Mouse (Mus musculus): Measurements from ENCODE around the gene Txnip.
"Not testable (repeated sequence)": the region's sequence is repeated elsewhere in the genome, so short reads cannot be mapped to it uniquely, and the experiment has no call there.

The Txnip gene

DNA sequence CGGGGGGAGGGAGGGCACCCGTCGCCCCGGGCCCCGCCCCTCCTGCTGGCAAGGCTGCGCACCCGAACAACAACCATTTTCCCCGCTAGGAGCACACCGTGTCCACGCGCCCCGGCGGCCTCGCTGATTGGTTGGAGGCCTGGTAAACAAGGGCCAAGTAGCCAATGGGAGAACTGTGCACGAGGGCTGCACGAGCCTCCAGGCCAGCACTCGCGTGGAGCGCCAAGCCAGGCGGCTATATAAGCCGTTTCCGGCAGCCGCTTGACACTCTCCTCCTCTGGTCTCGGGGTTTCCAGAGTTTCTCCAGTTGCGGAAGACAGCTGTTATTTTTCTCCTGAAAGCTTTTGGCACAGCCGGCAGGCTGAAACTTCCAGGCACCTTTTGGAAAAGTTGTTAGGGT is at the start of gene Txnip:
TSS of gene Txnip (plus strand) at position 264 of the 400 bp plus-strand sequence.
- DNase-seq (ENCODE audit: low spot score in 2 of 2): peak; percentile 99 to 100

GRCm38 (mm10) chr3:96507966-96508365 is 49.8 kb upstream of the Txnip start:
- DNase-seq (ENCODE audit: low spot score in 2 of 2): not testable (repeated sequence)

- no peak for DNase-seq (ENCODE audit: low spot score in 2 of 2)
Measured at GRCm38 (mm10) chr3:96520171-96520570, 37.6 kb upstream of the Txnip start.

DNA sequence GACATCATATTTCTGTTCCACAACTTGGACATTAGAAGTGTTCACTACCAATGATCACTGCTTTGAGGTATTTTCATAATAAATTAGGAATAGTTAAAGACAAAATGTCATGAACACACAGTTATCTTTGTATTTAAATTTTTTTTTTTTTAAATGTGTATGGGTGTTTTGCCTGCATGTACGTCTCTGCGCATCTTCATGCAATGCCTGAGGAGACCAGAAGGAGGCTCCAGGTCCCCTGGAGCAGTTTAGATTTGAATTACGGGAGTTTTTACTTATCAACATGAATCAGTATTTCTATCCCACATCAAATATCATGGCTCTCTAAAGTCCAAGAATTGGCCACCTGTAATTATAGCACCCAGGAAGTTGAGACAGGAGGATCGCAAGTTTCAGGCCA is 35.6 kb upstream of the Txnip start:
- no peak for DNase-seq (ENCODE audit: low spot score in 2 of 2)

DNA sequence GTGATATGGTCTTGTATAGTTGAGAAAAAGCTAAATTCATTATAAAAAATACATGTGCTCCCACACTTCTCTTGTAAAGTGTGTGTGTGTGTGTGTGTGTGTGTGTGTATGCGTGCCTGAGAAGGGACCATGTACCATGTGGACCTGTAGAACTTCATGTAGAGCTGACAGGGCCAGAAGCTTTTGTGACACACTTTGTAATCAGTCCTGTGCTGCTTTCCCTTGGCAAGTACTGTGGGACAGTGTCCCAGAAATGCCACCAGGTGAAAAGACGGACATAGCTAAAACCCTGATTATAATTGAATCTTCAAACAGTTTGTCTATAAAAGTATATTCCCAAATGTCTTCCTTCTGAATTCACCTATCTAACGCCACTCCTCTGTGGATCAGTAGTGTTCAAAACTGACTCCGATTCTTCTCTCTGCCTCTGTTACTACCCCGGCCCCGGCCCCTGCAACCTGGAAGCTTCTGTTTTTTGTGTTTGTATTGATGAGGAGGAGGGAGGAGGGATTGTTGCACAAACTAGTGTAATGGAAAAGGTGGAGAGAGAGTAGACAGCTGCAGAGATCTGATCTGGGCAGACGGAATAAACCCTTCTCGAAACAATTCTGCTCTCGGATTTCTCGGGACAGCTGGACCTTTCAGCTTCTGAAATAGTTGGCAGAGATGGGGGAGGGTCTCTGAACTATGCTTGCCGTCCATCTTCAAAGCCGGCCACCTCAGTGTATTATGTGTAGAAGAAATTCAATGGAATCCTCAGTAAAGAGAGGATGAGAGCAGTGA is 33.5 kb upstream of the Txnip start:
- DNase-seq (ENCODE audit: low spot score in 2 of 2): no peak

DNA sequence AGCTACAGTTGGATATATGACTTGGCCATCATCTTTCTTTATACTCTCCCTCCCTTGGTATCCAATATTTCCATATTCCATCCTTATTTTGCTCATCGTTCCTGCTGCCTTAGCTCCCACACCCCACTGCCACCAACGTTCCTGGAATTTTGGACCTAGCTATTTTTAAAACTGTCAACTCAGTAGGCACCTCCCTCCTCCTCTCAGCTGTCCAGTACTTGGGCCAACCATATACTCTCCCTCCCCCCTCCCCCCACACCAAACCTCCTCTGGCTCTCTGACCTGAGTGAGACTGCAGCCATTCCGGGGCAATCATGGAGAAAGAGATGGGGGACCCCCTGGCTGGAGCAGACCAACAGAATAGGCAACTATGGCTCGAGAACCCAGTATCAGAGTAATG is 32.8 kb upstream of the Txnip start, which contains the start of gene Hfe2:
TSS of gene Hfe2 (plus strand) at position 259 of the 400 bp plus-strand sequence.
- no peak for DNase-seq (ENCODE audit: low spot score in 2 of 2)

- no peak for DNase-seq (ENCODE audit: low spot score in 2 of 2)
Measured at GRCm38 (mm10) chr3:96526013-96526762, 31.6 kb upstream of the Txnip start.

GRCm38 (mm10) chr3:96526864-96527542 is 30.8 kb upstream of the Txnip start:
- DNase-seq (ENCODE audit: low spot score in 2 of 2): no peak

GRCm38 (mm10) chr3:96528506-96528905 is 29.3 kb upstream of the Txnip start:
- no peak for DNase-seq (ENCODE audit: low spot score in 2 of 2)

GRCm38 (mm10) chr3:96532050-96532449 is 25.7 kb upstream of the Txnip start:
- DNase-seq (ENCODE audit: low spot score in 2 of 2): no peak

DNA sequence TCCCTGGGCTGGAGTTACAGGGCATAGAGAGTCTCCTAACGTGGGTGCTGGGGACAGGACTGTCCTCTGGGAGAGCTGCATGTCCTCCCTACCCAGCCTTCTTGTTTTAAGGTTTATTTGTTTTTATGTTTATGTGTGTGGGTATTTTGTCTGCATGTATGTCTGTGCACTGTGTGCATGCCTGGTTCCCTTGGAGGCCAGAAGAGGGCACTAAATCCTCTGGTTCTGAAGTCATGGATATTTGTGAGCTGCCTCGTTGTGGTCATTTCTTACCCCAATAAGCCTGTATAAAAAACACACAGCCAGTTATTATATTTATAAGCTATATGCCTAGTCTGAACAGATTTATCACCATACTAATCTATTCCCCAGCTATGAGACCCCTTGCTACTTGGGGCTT is 23.5 kb upstream of the Txnip start:
- no peak for DNase-seq (ENCODE audit: low spot score in 2 of 2)

GRCm38 (mm10) chr3:96539316-96539715 is 18.4 kb upstream of the Txnip start:
- no peak for DNase-seq (ENCODE audit: low spot score in 2 of 2)

GRCm38 (mm10) chr3:96540740-96541139 is 17.0 kb upstream of the Txnip start:
- no peak for DNase-seq (ENCODE audit: low spot score in 2 of 2)

- no peak for DNase-seq (ENCODE audit: low spot score in 2 of 2)
Measured at GRCm38 (mm10) chr3:96541328-96542078, 16.3 kb upstream of the Txnip start.

DNA sequence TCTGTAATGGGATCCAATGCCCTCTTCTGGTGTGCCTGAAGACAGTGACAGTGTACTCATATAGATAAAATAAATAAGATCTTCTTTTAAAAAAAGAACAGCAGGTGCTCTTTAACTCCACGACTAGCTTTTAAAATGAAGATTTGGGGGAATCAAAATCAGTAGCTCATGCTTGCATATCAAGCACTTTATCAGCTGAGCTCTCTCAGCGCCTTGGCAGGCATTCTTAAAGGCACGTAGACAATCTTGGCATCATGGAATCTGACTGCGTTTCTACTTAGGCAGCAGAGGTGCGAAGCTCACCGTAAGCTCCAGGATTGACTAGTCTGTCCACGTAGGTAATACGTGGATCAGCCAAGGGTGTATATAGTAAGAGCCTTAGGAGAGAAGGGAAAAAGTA is 15.2 kb upstream of the Txnip start:
- DNase-seq (ENCODE audit: low spot score in 2 of 2): no peak

GRCm38 (mm10) chr3:96543345-96543744 is 14.4 kb upstream of the Txnip start:
- no peak for DNase-seq (ENCODE audit: low spot score in 2 of 2)

DNA sequence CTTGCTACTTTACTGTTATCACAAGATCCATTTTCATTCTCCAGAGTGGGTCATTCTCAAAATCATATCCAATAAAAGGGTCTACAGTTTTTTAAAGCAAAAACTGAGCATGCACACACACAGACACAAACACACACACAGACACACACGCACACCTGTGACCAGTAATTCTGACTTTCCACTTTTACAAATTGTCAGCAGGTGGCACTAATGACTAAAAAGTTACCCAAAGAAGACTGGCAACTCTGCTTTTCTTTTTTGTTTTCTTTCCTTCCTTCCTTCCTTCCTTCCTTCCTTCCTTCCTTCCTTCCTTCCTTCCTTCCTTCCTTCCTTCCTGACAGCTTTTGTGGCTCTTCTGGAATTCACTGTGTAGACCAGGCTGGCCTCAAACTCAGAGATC is 12.2 kb upstream of the Txnip start:
- DNase-seq (ENCODE audit: low spot score in 2 of 2): no peak

- DNase-seq (ENCODE audit: low spot score in 2 of 2): no peak
Measured at GRCm38 (mm10) chr3:96546880-96547279, 10.9 kb upstream of the Txnip start.

DNA sequence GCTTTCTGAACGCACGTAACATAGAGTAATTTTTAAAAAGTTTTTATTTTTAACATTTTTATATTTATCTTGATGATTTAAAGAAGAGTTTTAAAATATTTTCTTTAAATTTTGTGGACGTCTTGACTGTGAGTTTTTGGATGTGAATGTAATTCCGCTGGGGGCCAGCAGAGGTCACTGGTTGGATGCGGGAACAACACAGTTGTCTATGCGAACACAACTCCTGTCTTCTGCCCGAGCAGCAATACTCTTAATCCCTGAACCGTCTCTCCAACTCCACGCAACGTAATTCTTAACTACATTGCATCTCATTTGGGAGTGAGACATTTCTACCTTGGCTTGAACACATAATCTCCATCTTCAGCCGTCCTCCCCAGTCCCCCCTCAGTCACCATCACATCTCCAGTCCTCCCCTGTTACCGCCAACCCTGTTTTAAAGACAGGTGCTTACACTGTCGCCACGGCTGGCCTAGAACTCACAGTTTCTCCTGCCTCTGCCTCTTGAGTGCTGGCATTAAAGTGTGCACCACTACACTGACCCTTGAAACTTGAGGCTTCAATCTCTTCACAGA is 10.3 kb upstream of the Txnip start:
- peak; percentile 62 to 81 for DNase-seq (ENCODE audit: low spot score in 2 of 2)

DNA sequence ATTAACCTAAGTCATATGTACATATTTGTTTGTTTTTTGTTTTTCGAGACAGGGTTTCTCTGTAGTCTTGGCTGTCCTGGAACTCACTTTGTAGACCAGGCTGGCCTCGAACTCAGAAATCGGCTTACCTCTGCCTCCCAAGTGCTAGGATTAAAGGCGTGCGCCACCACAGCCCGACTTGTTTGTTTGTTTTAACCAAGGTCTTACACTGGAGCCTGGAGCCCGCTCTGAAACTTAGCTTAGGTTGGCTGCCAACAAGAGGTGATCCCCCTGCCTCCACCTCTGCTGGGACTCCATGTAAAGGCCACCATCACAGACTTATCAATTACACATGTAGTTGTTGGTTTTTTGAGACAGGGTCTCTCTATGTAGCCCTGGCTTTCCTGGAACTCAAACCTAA is 8.9 kb upstream of the Txnip start:
- no peak for DNase-seq (ENCODE audit: low spot score in 2 of 2)

DNA sequence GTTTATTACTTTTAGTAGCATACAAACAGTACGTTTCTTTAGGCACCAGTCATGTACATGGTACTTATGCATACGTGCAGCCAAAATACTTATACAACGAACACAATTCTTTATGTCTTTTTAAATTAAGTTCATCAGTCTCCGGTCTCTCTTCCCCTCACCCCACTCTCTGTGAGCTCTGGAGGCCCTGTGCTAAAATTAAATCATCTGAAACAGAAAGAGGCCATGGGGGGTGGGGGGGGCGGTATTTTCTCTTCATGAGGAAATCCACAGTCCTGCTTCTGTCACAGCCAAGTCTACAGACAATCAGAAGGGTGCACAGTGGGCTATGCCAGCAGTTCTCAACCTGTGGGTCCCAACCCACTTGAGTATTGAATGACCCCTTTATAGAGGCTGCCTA is 8.4 kb upstream of the Txnip start:
- no peak for DNase-seq (ENCODE audit: low spot score in 2 of 2)

All from spleen, postnatal 14 days (tissue).